Mouse (Mus musculus): Measurements from ENCODE around the gene Gpr22. TPM values are rescaled to one million over a fixed set of nuclear protein-coding genes. Genes with fewer than 3 reads are reported as not detected.

Gene Gpr22
- polyA plus RNA-seq, 1 experiment = not detected

DNA sequence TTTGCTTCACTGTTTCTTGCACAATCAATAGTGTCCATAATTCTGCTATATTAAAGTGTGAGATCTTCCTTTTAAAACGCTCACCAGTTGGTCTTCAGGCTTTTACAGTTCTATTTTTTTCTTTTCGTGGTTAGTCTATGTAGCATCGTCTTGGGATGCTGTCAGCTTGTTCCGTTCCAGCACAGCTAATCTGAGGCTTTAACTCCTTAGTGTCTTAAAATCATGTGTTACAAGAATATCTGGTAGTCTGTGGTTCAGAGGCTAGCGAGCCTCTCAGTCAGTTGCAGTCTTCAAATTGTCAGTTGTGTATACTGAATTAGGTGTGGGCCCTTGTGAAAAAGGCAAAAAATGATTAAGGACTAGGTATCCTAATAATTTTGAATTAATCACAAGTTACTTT is 1.5 kb downstream of the Gpr22 start:
- WGBS = 58% methylated on average over 5 of the region's 5 CpGs
- Histone ChIP-seq H3K4me1 (ENCODE audit: control insufficient read depth, insufficient read depth, insufficient read length) (peaks cover 3% of the 10 kb centered on the region; the same call in 1 of the 2 replicates), H3K27ac (ENCODE audit: insufficient read depth, low read length) (no peak overlapping the region), H3K4me3 (ENCODE audit: extremely low read depth, insufficient read depth, insufficient read length) (no peak overlapping the region), H3K36me3 (ENCODE audit: control insufficient read depth, insufficient read depth, low read length) (no peaks in the 10 kb centered on the region), H3K27me3 (ENCODE audit: control insufficient read depth, insufficient read depth, low read length) (no peaks in the 10 kb centered on the region)
- TF ChIP-seq POLR2A (IDR thresholded peaks at IDR 0.05; ENCODE audit: low read depth, low read length) (no peak), CTCF (IDR thresholded peaks at IDR 0.05; ENCODE audit: extremely low read depth, insufficient read depth, insufficient read length, insufficient replicate concordance) (no peak)
- DNase-seq (ENCODE audit: low read depth in 1 of 2, low spot score in 2 of 2) = no peak

DNA sequence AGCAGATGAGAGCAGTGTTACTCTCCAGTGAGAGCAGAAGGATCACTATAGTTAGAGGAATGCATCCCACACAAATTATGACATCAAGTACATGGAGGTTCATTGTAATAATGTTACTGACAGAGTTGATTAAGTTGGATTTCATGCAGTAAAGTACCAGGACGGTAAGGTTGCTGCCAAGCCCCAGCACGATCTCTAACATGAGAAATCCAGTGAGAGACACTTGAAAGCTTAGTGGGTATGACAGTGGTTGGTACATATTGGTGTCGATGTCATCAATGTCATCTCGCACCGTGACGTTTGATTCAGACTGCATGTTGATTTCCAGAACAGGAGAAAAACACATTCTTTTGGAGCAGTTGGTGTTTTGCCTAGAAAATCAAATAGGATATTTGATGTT is 4.1 kb downstream of the Gpr22 start:
- TF ChIP-seq POLR2A (IDR thresholded peaks at IDR 0.05; ENCODE audit: low read depth, low read length) (no peak), CTCF (IDR thresholded peaks at IDR 0.05; ENCODE audit: extremely low read depth, insufficient read depth, insufficient read length, insufficient replicate concordance) (no peak)
- H3K36me3 ChIP-seq (ENCODE audit: control insufficient read depth, insufficient read depth, low read length) = no peaks in the 10 kb centered on the region
- 93% methylated on average over 6 of the region's 6 CpGs for WGBS

GRCm38 (mm10) chr12:31707531-31707930 is 6.2 kb downstream of the Gpr22 start:
- no peak overlapping the region for H3K27ac ChIP-seq (ENCODE audit: insufficient read depth, low read length)
- 85% methylated on average over 1 of the region's 1 CpGs for WGBS
- DNase-seq (ENCODE audit: low read depth in 1 of 2, low spot score in 2 of 2) = no peak

More for the DNA sequence above, 4.1 kb downstream of the Gpr22 start:
- no peak overlapping the region for H3K27ac ChIP-seq (ENCODE audit: insufficient read depth, low read length)
- no peaks in the 10 kb centered on the region for H3K27me3 ChIP-seq (ENCODE audit: control insufficient read depth, insufficient read depth, low read length)
- H3K4me3 ChIP-seq (ENCODE audit: extremely low read depth, insufficient read depth, insufficient read length) = no peak overlapping the region
- no peak for DNase-seq (ENCODE audit: low read depth in 1 of 2, low spot score in 2 of 2)
- H3K4me1 ChIP-seq (ENCODE audit: control insufficient read depth, insufficient read depth, insufficient read length) = peaks cover 3% of the 10 kb centered on the region; the same call in 1 of the 2 replicates

GRCm38 (mm10) chr12:31706168-31706567 is 7.6 kb downstream of the Gpr22 start:
- H3K27me3 ChIP-seq (ENCODE audit: control insufficient read depth, insufficient read depth, low read length) = no peaks in the 10 kb centered on the region
- 80% methylated on average over 2 of the region's 2 CpGs for WGBS
- no peak overlapping the region for H3K27ac ChIP-seq (ENCODE audit: insufficient read depth, low read length)
- H3K4me1 ChIP-seq (ENCODE audit: control insufficient read depth, insufficient read depth, insufficient read length) = peaks cover 3% of the 10 kb centered on the region; the same call in 1 of the 2 replicates
- no peak for TF ChIP-seq CTCF (IDR thresholded peaks at IDR 0.05; ENCODE audit: extremely low read depth, insufficient read depth, insufficient read length, insufficient replicate concordance)
- TF ChIP-seq POLR2A (IDR thresholded peaks at IDR 0.05; ENCODE audit: low read depth, low read length) = no peak
- H3K36me3 ChIP-seq (ENCODE audit: control insufficient read depth, insufficient read depth, low read length) = no peaks in the 10 kb centered on the region
- H3K4me3 ChIP-seq (ENCODE audit: extremely low read depth, insufficient read depth, insufficient read length) = no peak overlapping the region
- no peak for DNase-seq (ENCODE audit: low read depth in 1 of 2, low spot score in 2 of 2)

More at GRCm38 (mm10) chr12:31707531-31707930, 6.2 kb downstream of the Gpr22 start:
- Histone ChIP-seq H3K27me3 (ENCODE audit: control insufficient read depth, insufficient read depth, low read length) (no peaks in the 10 kb centered on the region), H3K4me3 (ENCODE audit: extremely low read depth, insufficient read depth, insufficient read length) (no peak overlapping the region), H3K4me1 (ENCODE audit: control insufficient read depth, insufficient read depth, insufficient read length) (peaks cover 3% of the 10 kb centered on the region; the same call in 1 of the 2 replicates), H3K36me3 (ENCODE audit: control insufficient read depth, insufficient read depth, low read length) (no peaks in the 10 kb centered on the region)
- TF ChIP-seq POLR2A (IDR thresholded peaks at IDR 0.05; ENCODE audit: low read depth, low read length) = no peak
- no peak for TF ChIP-seq CTCF (IDR thresholded peaks at IDR 0.05; ENCODE audit: extremely low read depth, insufficient read depth, insufficient read length, insufficient replicate concordance)

GRCm38 (mm10) chr12:31703904-31704303 is 9.8 kb downstream of the Gpr22 start:
- no peak overlapping the region for H3K4me3 ChIP-seq (ENCODE audit: extremely low read depth, insufficient read depth, insufficient read length)
- no peaks in the 10 kb centered on the region for H3K27me3 ChIP-seq (ENCODE audit: control insufficient read depth, insufficient read depth, low read length)
- no peaks in the 10 kb centered on the region for H3K36me3 ChIP-seq (ENCODE audit: control insufficient read depth, insufficient read depth, low read length)
- DNase-seq (ENCODE audit: low read depth in 1 of 2, low spot score in 2 of 2) = no peak
- H3K4me1 ChIP-seq (ENCODE audit: control insufficient read depth, insufficient read depth, insufficient read length) = no peaks in the 10 kb centered on the region
- H3K27ac ChIP-seq (ENCODE audit: insufficient read depth, low read length) = no peak overlapping the region
- TF ChIP-seq POLR2A (IDR thresholded peaks at IDR 0.05; ENCODE audit: low read depth, low read length) (no peak), CTCF (IDR thresholded peaks at IDR 0.05; ENCODE audit: extremely low read depth, insufficient read depth, insufficient read length, insufficient replicate concordance) (no peak)
- WGBS = 91% methylated on average over 6 of the region's 6 CpGs

- Histone ChIP-seq H3K27me3 (ENCODE audit: control insufficient read depth, insufficient read depth, low read length) (no peaks in the 10 kb centered on the region), H3K4me3 (ENCODE audit: extremely low read depth, insufficient read depth, insufficient read length) (no peak overlapping the region), H3K36me3 (ENCODE audit: control insufficient read depth, insufficient read depth, low read length) (peaks cover 3% of the 10 kb centered on the region; the same call in 1 of the 2 replicates), H3K27ac (ENCODE audit: insufficient read depth, low read length) (no peak overlapping the region), H3K4me1 (ENCODE audit: control insufficient read depth, insufficient read depth, insufficient read length) (no peaks in the 10 kb centered on the region)
- DNase-seq (ENCODE audit: low read depth in 1 of 2, low spot score in 2 of 2) = no peak
- TF ChIP-seq CTCF (IDR thresholded peaks at IDR 0.05; ENCODE audit: extremely low read depth, insufficient read depth, insufficient read length, insufficient replicate concordance) (no peak), POLR2A (IDR thresholded peaks at IDR 0.05; ENCODE audit: low read depth, low read length) (no peak)
- WGBS = 92% methylated on average over 5 of the region's 5 CpGs
Observed at GRCm38 (mm10) chr12:31701411-31701810, 12.3 kb downstream of the Gpr22 start.

GRCm38 (mm10) chr12:31700623-31701347 is 13.0 kb downstream of the Gpr22 start:
- Histone ChIP-seq H3K27me3 (ENCODE audit: control insufficient read depth, insufficient read depth, low read length) (no peaks in the 10 kb centered on the region), H3K27ac (ENCODE audit: insufficient read depth, low read length) (no peak overlapping the region), H3K36me3 (ENCODE audit: control insufficient read depth, insufficient read depth, low read length) (peaks cover 3% of the 10 kb centered on the region; the same call in 1 of the 2 replicates), H3K4me3 (ENCODE audit: extremely low read depth, insufficient read depth, insufficient read length) (no peak overlapping the region), H3K4me1 (ENCODE audit: control insufficient read depth, insufficient read depth, insufficient read length) (no peaks in the 10 kb centered on the region)
- 92% methylated on average over 5 of the region's 5 CpGs for WGBS
- no peak for DNase-seq (ENCODE audit: low read depth in 1 of 2, low spot score in 2 of 2)
- TF ChIP-seq POLR2A (IDR thresholded peaks at IDR 0.05; ENCODE audit: low read depth, low read length) (no peak), CTCF (IDR thresholded peaks at IDR 0.05; ENCODE audit: extremely low read depth, insufficient read depth, insufficient read length, insufficient replicate concordance) (no peak)

All from spleen, adult 2 months (tissue).